Mouse (Mus musculus): Measurements from ENCODE around the gene Timmdc1. TPM values are rescaled to one million over a fixed set of nuclear protein-coding genes. Genes with fewer than 3 reads are reported as not detected.
A peak's percentile ranks its signal among the peaks of the same experiment; 100 is the strongest.

The Timmdc1 gene
- total and polyA plus RNA-seq, 2 experiments from 2014 or later = 24.1 to 26.3 TPM

DNA sequence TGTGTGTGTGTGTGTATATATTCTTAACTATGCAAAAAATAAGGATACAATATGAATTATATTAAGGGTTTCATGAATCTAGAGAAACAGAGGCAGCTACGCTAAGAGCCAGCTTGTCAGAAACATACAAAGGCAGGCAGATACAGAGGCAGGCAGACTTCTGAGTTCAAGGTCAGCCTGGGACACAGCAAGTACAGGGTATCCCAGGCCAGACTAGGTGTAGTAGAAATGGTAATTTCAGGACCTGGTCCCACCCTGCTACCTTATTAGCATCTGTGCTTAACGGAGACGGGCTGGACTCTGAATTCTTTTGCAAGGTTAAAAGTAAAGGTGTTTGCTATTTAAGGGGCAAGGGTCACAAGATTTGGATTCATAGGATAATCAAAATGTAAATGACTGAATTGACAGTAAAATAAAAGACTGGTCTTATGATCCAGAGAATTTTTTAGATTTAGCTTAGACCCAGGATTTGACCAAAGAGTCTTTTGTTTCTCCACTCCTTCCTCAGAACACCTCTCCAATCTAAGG is 35.8 kb upstream of the Timmdc1 start, which contains the start of gene Tmem39a:
Gene Tmem39a (plus strand): TSS at position 478 of the 528 bp plus-strand sequence.
- H3K4me2 ChIP-seq (ENCODE audit: low read depth, low read length) = no peak within 1 kb of the TSS
- H3K4me3 ChIP-seq (ENCODE audit: low read length) = no peak within 1 kb of the TSS
- H3K9me3 ChIP-seq (ENCODE audit: low read length) = no peaks in the 10 kb centered on the region
- 83% methylated on average over 3 of the region's 3 CpGs for WGBS
- H3K36me3 ChIP-seq (ENCODE audit: insufficient read depth, low read length) = no peaks in the 10 kb centered on the region
- no peaks in the 10 kb centered on the region for H3K4me1 ChIP-seq (ENCODE audit: insufficient read depth, low read length)
- TF ChIP-seq CTCF (IDR thresholded peaks at IDR 0.05; ENCODE audit: low read depth) = no peak
- H3K27me3 ChIP-seq (ENCODE audit: insufficient read depth, low read length) = peaks cover 4% of the 10 kb centered on the region; the same call in 1 of the 2 replicates
- ATAC-seq (no peak), DNase-seq (ENCODE audit: low spot score) (no peak)
- H3K27ac ChIP-seq = no peak within 1 kb of the TSS
- no peak within 1 kb of the TSS for H3K9ac ChIP-seq (replicated peaks; ENCODE audit: low read length)

DNA sequence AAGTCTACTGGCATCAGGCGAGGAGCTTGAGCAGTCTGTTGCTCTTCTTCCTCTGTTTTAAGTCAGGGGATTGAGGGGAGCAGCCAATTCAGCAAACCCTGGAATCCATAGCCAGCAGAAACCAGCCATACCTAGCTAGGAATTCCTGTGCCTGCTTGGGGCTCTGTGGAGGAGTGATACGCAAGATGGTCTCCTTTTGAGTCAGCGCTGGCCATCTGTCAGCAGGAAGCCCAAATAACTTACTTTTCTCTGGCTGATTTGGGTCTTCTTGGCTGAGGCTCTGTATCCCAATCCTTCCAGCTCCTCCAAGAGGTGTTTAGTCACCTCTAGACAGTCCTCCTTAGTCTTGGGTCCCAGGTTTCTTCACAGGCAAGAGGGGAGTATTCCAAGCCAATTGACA is 33.5 kb upstream of the Timmdc1 start:
- no peak for TF ChIP-seq CTCF (IDR thresholded peaks at IDR 0.05; ENCODE audit: low read depth)
- ATAC-seq (no peak), DNase-seq (ENCODE audit: low spot score) (no peak)
- peaks cover 5% of the 10 kb centered on the region; the same call in 1 of the 2 replicates for H3K27me3 ChIP-seq (ENCODE audit: insufficient read depth, low read length)
- no peaks in the 10 kb centered on the region for H3K36me3 ChIP-seq (ENCODE audit: insufficient read depth, low read length)
- H3K4me3 ChIP-seq (ENCODE audit: low read length) = no peak overlapping the region
- H3K27ac ChIP-seq = no peak overlapping the region
- no peaks in the 10 kb centered on the region for H3K4me1 ChIP-seq (ENCODE audit: insufficient read depth, low read length)
- 83% methylated on average over 3 of the region's 3 CpGs for WGBS
- no peak overlapping the region for H3K9ac ChIP-seq (replicated peaks; ENCODE audit: low read length)
- no peak overlapping the region for H3K4me2 ChIP-seq (ENCODE audit: low read depth, low read length)
- H3K9me3 ChIP-seq (ENCODE audit: low read length) = no peaks in the 10 kb centered on the region

DNA sequence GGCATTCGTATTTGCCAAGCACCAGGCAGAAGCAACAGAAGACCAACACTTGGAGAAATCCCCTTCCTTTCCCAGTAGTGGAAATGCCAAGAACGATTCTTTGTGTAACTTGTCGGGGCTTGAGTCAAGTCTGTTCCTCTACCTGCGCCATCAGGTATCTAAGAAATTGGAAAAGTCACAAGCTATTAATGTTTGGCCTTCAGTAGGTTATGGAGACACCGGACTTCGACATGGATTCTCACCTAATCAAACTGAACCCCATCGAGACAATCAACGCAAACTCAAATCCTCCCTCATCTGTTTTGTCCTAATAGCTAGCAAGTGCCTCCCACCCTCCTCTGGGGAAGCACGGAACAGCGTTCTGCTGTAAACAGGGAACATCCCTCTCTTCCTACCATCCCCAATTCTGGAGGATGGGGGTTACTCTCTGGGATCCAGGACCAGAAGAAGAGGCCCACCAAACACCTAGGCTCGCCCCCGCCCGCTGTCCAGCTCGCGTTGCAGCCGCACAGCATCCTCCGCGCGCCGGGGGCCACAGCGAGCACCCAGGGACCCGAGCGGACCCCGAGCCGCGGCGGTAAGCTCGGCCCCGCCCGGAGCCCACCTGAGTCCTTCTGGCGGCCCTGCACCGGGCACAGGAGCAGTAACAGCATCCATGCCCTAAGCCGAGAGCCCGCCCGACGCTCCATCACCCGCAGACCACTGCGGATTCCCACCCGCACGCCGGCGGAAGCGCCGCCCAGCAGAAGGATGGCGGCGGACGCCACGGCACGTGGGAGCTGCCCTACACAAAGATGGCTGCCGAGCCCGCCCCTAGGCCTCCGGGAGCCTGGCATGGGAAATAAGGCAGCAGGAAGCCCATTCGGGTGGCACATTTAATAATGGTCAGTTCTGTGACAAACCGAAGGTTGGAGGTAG is 27.3 kb upstream of the Timmdc1 start, which contains the start of gene Poglut1:
Gene Poglut1 (minus strand): TSS at position 780 of the 918 bp plus-strand sequence.
- DNase-seq (ENCODE audit: low spot score) = peak; percentile 92
- no peak for TF ChIP-seq CTCF (IDR thresholded peaks at IDR 0.05; ENCODE audit: low read depth)
- Histone ChIP-seq H3K27ac (peak within 1 kb of the TSS; percentile 88), H3K9me3 (ENCODE audit: low read length) (no peaks in the 10 kb centered on the region), H3K4me2 (ENCODE audit: low read depth, low read length) (peak within 1 kb of the TSS; percentile 78), H3K36me3 (ENCODE audit: insufficient read depth, low read length) (peaks cover 14% of the 10 kb centered on the region), H3K4me3 (ENCODE audit: low read length) (peak within 1 kb of the TSS; percentile 90), H3K9ac (replicated peaks; ENCODE audit: low read length) (peak within 1 kb of the TSS; percentile 95), H3K4me1 (ENCODE audit: insufficient read depth, low read length) (peaks cover 14% of the 10 kb centered on the region), H3K27me3 (ENCODE audit: insufficient read depth, low read length) (peaks cover 5% of the 10 kb centered on the region; the same call in 1 of the 2 replicates)
- ATAC-seq = peak; percentile 97
- WGBS = 3% methylated on average over 54 of the region's 54 CpGs

DNA sequence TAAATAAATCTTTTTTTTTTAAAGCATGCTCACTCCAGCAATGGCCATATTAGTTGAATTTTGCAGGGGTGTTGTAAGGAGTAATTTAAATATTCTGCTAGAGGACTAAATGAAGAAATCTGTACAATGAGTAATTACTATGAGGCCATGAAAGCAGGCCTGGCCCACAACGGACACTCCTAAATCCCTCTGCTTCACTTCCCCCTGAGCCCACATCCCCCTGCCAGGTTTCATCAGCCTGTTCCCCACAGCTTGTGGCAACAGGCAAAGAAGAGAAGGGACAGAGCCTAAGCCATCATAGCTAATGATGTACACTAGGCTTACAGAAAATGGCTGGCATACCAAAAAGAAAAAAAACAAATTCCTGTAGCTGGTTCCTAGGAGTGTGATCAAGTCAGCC is 25.5 kb upstream of the Timmdc1 start:
- no peaks in the 10 kb centered on the region for H3K9me3 ChIP-seq (ENCODE audit: low read length)
- no peak overlapping the region for H3K27ac ChIP-seq
- H3K9ac ChIP-seq (replicated peaks; ENCODE audit: low read length) = no peak overlapping the region
- ATAC-seq (no peak), DNase-seq (ENCODE audit: low spot score) (no peak)
- H3K27me3 ChIP-seq (ENCODE audit: insufficient read depth, low read length) = no peaks in the 10 kb centered on the region
- H3K4me3 ChIP-seq (ENCODE audit: low read length) = no peak overlapping the region
- no peak for TF ChIP-seq CTCF (IDR thresholded peaks at IDR 0.05; ENCODE audit: low read depth)
- 81% methylated on average over 1 of the region's 1 CpGs for WGBS
- peaks cover 17% of the 10 kb centered on the region for H3K36me3 ChIP-seq (ENCODE audit: insufficient read depth, low read length)
- peaks cover 14% of the 10 kb centered on the region for H3K4me1 ChIP-seq (ENCODE audit: insufficient read depth, low read length)
- peak overlapping the region; percentile 78 for H3K4me2 ChIP-seq (ENCODE audit: low read depth, low read length)

DNA sequence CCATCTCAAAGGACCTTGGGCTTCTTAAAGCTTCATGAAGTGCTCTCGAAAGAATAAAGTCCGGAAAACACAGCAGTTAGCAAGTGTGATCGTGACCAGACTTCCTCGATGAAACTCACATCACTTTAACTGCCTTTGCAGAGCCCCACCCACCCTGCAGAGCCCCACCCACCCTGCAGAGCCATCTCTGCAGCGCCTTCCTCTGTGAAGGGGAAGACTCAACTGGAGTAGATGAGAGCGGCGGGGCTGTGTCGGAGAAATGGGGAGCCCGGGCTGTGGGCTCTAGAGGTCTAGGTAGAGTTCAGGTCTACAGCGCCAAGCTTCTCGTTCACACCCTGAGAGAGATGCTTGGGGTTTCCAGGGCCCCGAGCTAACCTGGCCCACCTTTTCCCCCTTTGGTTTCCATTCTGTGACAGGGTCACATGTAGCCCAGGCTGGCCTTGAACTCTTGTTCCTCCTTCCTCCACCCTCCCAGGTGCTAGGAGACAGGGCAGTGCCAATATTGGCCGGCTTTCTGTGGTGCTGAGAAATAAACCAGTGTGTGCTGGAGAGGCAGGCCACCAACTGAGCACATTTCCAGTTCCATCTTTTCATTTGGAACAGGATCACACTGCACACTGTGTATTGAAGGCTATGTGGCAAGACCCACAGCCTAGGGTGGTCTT is 16.4 kb upstream of the Timmdc1 start:
- H3K4me2 ChIP-seq (ENCODE audit: low read depth, low read length) = no peak overlapping the region
- no peaks in the 10 kb centered on the region for H3K9me3 ChIP-seq (ENCODE audit: low read length)
- H3K36me3 ChIP-seq (ENCODE audit: insufficient read depth, low read length) = peaks cover 53% of the 10 kb centered on the region
- H3K4me3 ChIP-seq (ENCODE audit: low read length) = no peak overlapping the region
- DNase-seq (ENCODE audit: low spot score) (no peak), ATAC-seq (no peak)
- no peak overlapping the region for H3K27ac ChIP-seq
- no peaks in the 10 kb centered on the region for H3K4me1 ChIP-seq (ENCODE audit: insufficient read depth, low read length)
- 90% methylated on average over 13 of the region's 13 CpGs for WGBS
- H3K27me3 ChIP-seq (ENCODE audit: insufficient read depth, low read length) = no peaks in the 10 kb centered on the region
- TF ChIP-seq CTCF (IDR thresholded peaks at IDR 0.05; ENCODE audit: low read depth) = no peak
- H3K9ac ChIP-seq (replicated peaks; ENCODE audit: low read length) = no peak overlapping the region

DNA sequence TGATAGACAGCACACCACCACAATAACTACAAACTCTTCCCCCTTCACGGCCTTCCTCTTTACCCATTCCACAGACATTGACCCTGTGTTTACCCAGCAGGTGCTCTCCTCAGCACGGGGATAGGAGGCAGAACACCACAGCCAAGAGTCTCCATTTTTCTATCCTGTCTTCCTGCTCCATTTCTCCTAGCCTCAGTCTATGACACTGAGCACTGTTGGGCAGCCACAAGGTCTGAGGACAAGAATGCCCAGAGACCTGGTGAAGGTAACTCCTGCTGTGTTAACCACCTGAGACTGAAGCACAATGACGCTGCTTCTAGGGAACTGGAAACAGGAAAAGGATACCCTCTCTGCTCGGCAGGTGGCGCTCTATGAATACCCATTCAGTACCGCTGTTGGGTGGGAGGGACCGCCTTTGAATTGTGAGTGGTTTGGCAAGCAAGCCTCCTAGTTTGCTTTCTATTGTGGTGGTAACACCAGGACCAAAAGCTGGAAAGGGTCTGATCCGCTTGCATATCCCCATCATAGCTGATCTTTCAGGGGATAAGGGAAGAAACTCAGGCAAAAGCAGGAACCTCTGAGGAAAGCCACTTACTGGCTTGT is 14.2 kb upstream of the Timmdc1 start:
- TF ChIP-seq CTCF (IDR thresholded peaks at IDR 0.05; ENCODE audit: low read depth) = peak; percentile 85
- Histone ChIP-seq H3K9ac (replicated peaks; ENCODE audit: low read length) (no peak overlapping the region), H3K4me1 (ENCODE audit: insufficient read depth, low read length) (no peaks in the 10 kb centered on the region), H3K4me3 (ENCODE audit: low read length) (no peak overlapping the region), H3K36me3 (ENCODE audit: insufficient read depth, low read length) (peaks cover 58% of the 10 kb centered on the region), H3K9me3 (ENCODE audit: low read length) (no peaks in the 10 kb centered on the region), H3K27me3 (ENCODE audit: insufficient read depth, low read length) (no peaks in the 10 kb centered on the region), H3K4me2 (ENCODE audit: low read depth, low read length) (no peak overlapping the region), H3K27ac (no peak overlapping the region)
- 41% methylated on average over 8 of the region's 8 CpGs for WGBS
- ATAC-seq (peak; percentile 65), DNase-seq (ENCODE audit: low spot score) (peak; percentile 82)

Data from hindbrain, postnatal 0 days (tissue).